Mouse (Mus musculus) stomach, embryonic 15.5 days (tissue): ENCODE data around the gene Tbc1d5. TPM values are rescaled to one million over a fixed set of nuclear protein-coding genes. Genes with fewer than 3 reads are reported as not detected.

Source experiments
- ATAC-seq: fragments of 200-750 bp; cut with Nextera tagmentation; 2 replicates; pipeline ENCODE4 v1.8.0; 2017; ENCODE audit warnings: low read depth, moderate number of reproducible peaks, moderate TSS enrichment; ENCODE audit not compliant: insufficient read depth, low FRiP score
- H3K27ac ChIP-seq: fragments of 300-500 bp; sonication (generic); 2 replicates; pipeline ENCODE4 v1.5.1; 2015; ENCODE audit warnings: mild to moderate bottlenecking, inconsistent platforms
- H3K27me3 ChIP-seq: fragments of 300-500 bp; sonication (generic); replicated peaks from 2 replicates; pipeline ENCODE4 v1.6.1; 2015; ENCODE audit warnings: inconsistent platforms
- H3K36me3 ChIP-seq: fragments of 300-500 bp; sonication (generic); 2 replicates; pipeline ENCODE4 v1.6.1; 2015; ENCODE audit warnings: inconsistent platforms
- H3K4me1 ChIP-seq: fragments of 300-500 bp; sonication (generic); 2 replicates; pipeline ENCODE4 v1.6.1; 2015; ENCODE audit warnings: inconsistent platforms
- H3K4me2 ChIP-seq: fragments of 300-500 bp; sonication (generic); 2 replicates; pipeline ENCODE4 v1.6.1; 2015; ENCODE audit warnings: mild to moderate bottlenecking, inconsistent platforms
- H3K4me3 ChIP-seq: fragments of 300-500 bp; sonication (generic); replicated peaks from 2 replicates; pipeline ENCODE4 v1.5.1; 2015; ENCODE audit warnings: inconsistent platforms
- H3K9ac ChIP-seq: fragments of 300-500 bp; sonication (generic); 2 replicates; pipeline ENCODE4 v1.6.1; 2015; ENCODE audit warnings: inconsistent platforms
- H3K9me3 ChIP-seq: fragments of 300-500 bp; sonication (generic); 2 replicates; pipeline ENCODE4 v1.6.1; 2016; ENCODE audit warnings: inconsistent platforms
- WGBS: fragments of 180-500 bp; shearing (Covaris S2); methylation state at CpG from one replicate; pipeline ENCODE4 v1.1.7; 2015; 5-methylcytosine and 5-hydroxymethylcytosine counted together
- polyA plus RNA-seq: library from polyadenylated mRNA; unstranded; fragments of >200 nt; fragmentation: Nextera tagmentation; extraction: Ambion mirVana; gene quantifications from 2 replicates; pipeline ENCODE4 v1.2.1, GENCODE M21; 2015

The Tbc1d5 gene
- polyA plus RNA-seq, 1 experiment from 2014 or later, result 9.9 TPM

DNA sequence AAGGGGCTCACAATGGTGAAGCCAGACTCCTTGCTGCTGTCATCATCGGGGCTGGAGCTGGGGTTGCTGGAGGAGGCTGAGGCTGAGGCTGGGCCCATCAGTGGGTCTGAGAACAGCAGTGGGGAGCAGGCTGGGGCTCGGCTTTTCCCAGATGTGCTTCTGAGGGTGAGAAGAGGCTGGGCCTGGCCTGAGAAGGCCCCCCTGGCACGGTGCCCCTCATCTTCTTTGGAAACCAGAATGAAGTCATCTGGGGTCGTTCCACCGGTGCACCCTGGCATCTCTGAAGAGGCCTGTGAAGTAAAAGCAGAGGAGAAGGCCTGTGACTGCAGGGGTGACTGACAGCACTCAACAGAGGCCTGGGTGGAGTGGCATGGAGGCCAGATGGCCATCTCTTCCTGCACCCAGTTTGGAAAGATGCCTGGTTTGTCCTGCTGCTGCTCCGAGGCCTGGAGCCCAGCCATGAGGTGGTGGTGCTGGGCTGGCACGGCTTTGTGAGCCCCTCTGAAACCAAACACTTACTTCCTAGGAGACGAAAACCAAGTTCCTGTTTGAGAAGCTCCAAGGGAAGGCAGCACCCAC lies 443.1 kb downstream of the Tbc1d5 start:
- H3K27me3 ChIP-seq, result no peaks in the 10 kb centered on the region
- no peak overlapping the region for H3K4me3 ChIP-seq
- H3K4me1 ChIP-seq, result 0 out of 2 replicates have a peak, but pooled peaks cover 8% of the 10 kb centered on the region
- ATAC-seq, result no peak; the same call in 1 of the 2 replicates
- WGBS, result 65% methylated on average over 8 of the region's 8 CpGs
- H3K36me3 ChIP-seq, result no peaks in the 10 kb centered on the region
- no peak overlapping the region for H3K27ac ChIP-seq
- H3K4me2 ChIP-seq, result no peak overlapping the region
- H3K9ac ChIP-seq, result no peak overlapping the region
- no peaks in the 10 kb centered on the region for H3K9me3 ChIP-seq

DNA sequence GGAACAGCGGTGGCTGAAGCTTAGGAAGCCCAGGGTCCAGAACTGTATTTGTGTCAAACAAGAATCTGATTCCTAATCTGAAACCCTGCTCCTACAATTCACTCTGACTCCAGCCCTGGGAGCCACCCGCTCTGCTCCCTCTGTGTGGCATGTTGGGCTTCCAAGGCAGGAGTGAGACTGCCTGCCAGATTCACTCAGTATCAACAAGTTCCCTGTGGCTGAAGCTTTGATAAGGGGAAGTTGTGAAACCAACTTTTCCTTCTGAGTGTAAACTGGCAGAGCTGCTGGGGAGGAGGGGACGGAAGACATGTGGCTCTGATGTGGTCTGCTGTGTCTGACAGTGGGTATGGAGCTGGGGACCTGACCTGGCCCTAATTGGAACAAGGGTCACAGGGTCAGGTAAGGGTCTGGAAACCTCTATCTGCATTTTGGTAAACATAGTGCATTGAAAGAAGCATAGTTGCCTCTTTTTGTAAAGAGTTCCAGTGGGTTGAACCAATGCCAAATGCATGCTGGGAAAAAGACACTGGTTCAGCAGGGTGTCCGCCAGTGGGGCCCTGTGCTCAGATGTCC lies 443.7 kb downstream of the Tbc1d5 start:
- no peak overlapping the region for H3K4me3 ChIP-seq
- no peaks in the 10 kb centered on the region for H3K9me3 ChIP-seq
- no peak overlapping the region for H3K27ac ChIP-seq
- H3K9ac ChIP-seq, result no peak overlapping the region
- ATAC-seq, result no peak; the same call in 1 of the 2 replicates
- no peaks in the 10 kb centered on the region for H3K27me3 ChIP-seq
- H3K4me2 ChIP-seq, result no peak overlapping the region
- H3K36me3 ChIP-seq, result no peaks in the 10 kb centered on the region
- 86% methylated on average over 4 of the region's 4 CpGs for WGBS
- 0 out of 2 replicates have a peak, but pooled peaks cover 8% of the 10 kb centered on the region for H3K4me1 ChIP-seq

DNA sequence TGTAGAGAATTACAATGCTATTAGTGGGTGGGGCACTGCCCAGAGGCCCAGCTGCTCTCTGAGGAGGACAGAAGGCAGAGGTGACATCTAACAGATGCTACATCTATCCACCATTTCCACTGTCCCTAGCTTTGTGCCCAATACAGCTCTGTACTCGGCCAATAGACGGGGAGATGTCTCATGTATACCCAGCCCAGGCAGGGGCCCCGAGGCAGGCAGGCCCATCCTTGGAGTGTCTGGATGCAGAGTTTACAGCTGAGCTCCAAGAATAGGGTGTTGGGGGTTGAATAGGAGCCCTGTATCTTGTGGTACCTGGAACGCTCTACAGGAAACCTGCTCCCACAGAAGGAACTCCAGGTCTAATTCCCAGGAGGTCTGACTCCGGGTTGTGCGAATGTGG lies 444.4 kb downstream of the Tbc1d5 start:
- ATAC-seq, result no peak
- no peak overlapping the region for H3K27ac ChIP-seq
- H3K4me3 ChIP-seq, result no peak overlapping the region
- no peaks in the 10 kb centered on the region for H3K9me3 ChIP-seq
- no peak overlapping the region for H3K9ac ChIP-seq
- 0 out of 2 replicates have a peak, but pooled peaks cover 8% of the 10 kb centered on the region for H3K4me1 ChIP-seq
- H3K4me2 ChIP-seq, result no peak overlapping the region
- no peaks in the 10 kb centered on the region for H3K27me3 ChIP-seq
- no peaks in the 10 kb centered on the region for H3K36me3 ChIP-seq
- WGBS, result 87% methylated on average over 6 of the region's 6 CpGs

DNA sequence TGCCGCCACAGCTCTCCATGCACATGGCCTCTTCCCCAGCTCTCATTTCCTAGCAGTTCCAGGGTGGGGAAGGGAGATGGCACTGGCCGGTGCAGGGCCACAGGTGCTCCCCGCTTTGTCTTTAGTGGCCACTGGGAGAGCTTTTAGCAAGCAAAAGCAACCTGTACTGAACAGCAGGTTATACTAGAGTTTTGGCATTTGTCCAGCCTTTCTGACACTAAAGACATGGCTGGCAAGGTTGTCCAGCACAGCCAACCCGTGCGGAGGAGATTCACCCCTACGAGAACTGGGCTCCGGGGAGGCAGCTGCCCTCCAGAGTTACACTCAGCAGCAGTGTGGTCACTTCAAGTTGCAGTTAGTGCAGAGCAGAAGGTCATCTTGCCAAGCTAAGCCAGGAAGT lies 445.8 kb downstream of the Tbc1d5 start:
- H3K4me1 ChIP-seq, result 0 out of 2 replicates have a peak, but pooled peaks cover 8% of the 10 kb centered on the region
- no peaks in the 10 kb centered on the region for H3K27me3 ChIP-seq
- no peak for ATAC-seq
- H3K9ac ChIP-seq, result no peak overlapping the region
- H3K9me3 ChIP-seq, result no peaks in the 10 kb centered on the region
- no peaks in the 10 kb centered on the region for H3K36me3 ChIP-seq
- no peak overlapping the region for H3K4me2 ChIP-seq
- no peak overlapping the region for H3K27ac ChIP-seq
- 84% methylated on average over 7 of the region's 7 CpGs for WGBS
- no peak overlapping the region for H3K4me3 ChIP-seq

DNA sequence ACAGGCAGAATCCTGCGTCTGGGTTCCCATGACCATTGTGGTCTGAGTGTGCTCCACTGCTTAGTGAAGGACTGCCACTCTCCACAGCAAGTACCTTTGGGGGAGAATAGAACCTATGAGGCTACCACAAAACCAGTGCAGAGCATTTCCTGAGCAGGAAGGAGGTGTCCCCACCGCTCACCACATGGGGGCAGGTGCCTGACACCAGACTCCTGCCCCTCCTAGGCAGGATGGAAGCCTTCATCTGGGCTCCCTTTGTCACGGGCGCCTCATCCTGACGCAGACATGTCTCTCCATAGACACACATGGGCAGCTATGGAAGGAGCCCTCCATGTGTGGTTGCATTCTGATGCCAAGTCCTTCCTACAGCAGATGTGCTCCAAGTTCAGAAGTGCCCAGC lies 447.3 kb downstream of the Tbc1d5 start:
- 94% methylated on average over 5 of the region's 5 CpGs for WGBS
- Histone ChIP-seq H3K4me1 (0 out of 2 replicates have a peak, but pooled peaks cover 8% of the 10 kb centered on the region), H3K36me3 (no peaks in the 10 kb centered on the region), H3K4me3 (no peak overlapping the region), H3K9me3 (no peaks in the 10 kb centered on the region), H3K9ac (no peak overlapping the region), H3K27me3 (no peaks in the 10 kb centered on the region), H3K4me2 (no peak overlapping the region), H3K27ac (no peak overlapping the region)
- ATAC-seq, result no peak

DNA sequence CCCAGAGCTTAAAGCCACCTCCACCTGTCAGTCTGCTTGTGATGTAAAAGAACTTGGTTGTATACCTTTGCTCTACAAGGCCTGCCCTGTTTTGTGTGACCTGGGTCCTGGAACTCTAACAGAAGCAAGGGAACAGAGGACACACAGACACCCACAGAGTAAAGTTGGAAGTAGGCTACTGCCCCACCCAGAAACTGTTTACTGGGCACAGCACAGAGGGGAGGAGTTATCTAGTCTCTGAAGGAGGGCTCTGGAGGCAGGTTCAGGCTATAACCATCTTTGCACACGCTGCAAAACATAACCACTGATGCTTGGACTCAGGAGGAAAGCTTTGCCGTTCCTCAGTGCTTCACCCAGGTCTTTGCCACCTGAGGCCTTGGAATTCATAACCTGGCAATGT lies 448.3 kb downstream of the Tbc1d5 start:
- Histone ChIP-seq H3K27me3 (no peaks in the 10 kb centered on the region), H3K9ac (no peak overlapping the region)
- 86% methylated on average over 2 of the region's 2 CpGs for whole genome bisulfite sequencing

DNA sequence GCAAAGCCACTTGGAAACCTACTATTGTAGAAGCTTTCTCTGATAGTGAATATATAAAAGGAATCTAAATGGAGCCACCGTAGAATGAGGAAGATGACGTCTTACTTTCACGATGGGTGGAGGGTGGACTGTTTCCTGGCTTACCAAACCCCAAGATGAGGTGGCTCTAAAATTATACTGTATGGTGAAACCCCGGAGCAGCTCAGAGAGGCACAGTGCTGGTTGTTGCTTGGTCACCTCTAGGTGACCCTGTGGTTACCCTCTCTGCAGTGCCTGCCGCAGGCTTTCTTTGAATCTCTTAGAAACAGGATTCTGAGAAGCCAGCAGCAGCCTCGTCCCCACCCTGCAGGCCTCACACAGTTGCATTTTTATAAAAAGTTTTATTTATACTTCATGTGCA lies 449.6 kb downstream of the Tbc1d5 start:
- H3K9ac ChIP-seq, result no peak overlapping the region
- H3K27ac ChIP-seq, result no peak overlapping the region
- H3K36me3 ChIP-seq, result no peaks in the 10 kb centered on the region
- no peaks in the 10 kb centered on the region for H3K9me3 ChIP-seq
- ATAC-seq, result no peak
- no peak overlapping the region for H3K4me2 ChIP-seq
- H3K4me1 ChIP-seq, result no peaks in the 10 kb centered on the region
- H3K4me3 ChIP-seq, result no peak overlapping the region
- 82% methylated on average over 6 of the region's 6 CpGs for WGBS
- H3K27me3 ChIP-seq, result no peaks in the 10 kb centered on the region

More for the DNA sequence above, 448.3 kb downstream of the Tbc1d5 start:
- ATAC-seq, result no peak
- Histone ChIP-seq H3K9me3 (no peaks in the 10 kb centered on the region), H3K4me2 (no peak overlapping the region), H3K4me1 (0 out of 2 replicates have a peak, but pooled peaks cover 2% of the 10 kb centered on the region), H3K4me3 (no peak overlapping the region), H3K36me3 (no peaks in the 10 kb centered on the region), H3K27ac (no peak overlapping the region)

DNA sequence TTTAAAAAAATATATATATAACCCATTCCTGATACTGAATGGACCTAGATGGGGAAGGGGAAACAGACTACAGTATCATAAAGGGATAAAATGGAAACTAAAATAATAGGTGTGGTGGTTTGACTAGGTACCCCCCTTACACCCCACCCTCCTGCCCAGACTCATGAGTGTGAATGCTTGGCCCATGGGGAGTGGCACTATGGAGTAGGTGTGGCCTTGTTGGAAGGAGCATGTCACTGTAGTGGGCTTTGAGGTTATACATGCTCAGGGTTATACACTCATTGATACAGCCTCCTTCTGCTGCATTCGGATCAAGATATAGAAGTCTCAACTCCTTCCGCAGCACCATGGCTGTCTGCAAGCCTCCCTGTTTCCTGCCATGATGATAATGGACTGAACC lies 450.1 kb downstream of the Tbc1d5 start:
- 90% methylated on average over 2 of the region's 2 CpGs for WGBS
- no peaks in the 10 kb centered on the region for H3K36me3 ChIP-seq
- H3K4me1 ChIP-seq, result no peaks in the 10 kb centered on the region
- no peak overlapping the region for H3K4me3 ChIP-seq
- no peak overlapping the region for H3K27ac ChIP-seq
- no peak overlapping the region for H3K9ac ChIP-seq
- no peak overlapping the region for H3K4me2 ChIP-seq
- H3K27me3 ChIP-seq, result no peaks in the 10 kb centered on the region
- H3K9me3 ChIP-seq, result no peaks in the 10 kb centered on the region
- no peak for ATAC-seq

DNA sequence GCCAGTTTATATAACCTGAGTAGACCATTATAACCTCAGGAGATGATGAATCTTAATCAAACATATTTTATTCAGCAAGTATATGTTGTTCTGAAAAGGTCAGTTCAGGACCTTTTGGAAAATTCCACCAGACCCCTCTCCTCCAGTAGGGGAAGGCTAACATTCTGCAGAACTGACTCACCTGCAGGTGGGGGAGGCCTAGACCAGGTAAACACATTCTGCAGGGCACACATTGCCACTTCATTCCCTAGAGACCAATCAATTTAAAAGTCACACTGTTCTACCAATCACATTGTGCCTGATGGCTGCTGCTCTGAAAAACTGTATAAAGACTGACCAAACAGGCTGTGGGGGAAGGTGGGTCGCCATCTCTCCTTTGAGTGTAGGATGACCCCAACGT lies 452.9 kb downstream of the Tbc1d5 start:
- Histone ChIP-seq H3K27me3 (no peaks in the 10 kb centered on the region), H3K9ac (no peak overlapping the region), H3K27ac (no peak overlapping the region), H3K36me3 (no peaks in the 10 kb centered on the region), H3K9me3 (no peaks in the 10 kb centered on the region), H3K4me3 (no peak overlapping the region), H3K4me1 (no peaks in the 10 kb centered on the region), H3K4me2 (no peak overlapping the region)
- ATAC-seq, result no peak
- 69% methylated on average over 2 of the region's 2 CpGs for WGBS

DNA sequence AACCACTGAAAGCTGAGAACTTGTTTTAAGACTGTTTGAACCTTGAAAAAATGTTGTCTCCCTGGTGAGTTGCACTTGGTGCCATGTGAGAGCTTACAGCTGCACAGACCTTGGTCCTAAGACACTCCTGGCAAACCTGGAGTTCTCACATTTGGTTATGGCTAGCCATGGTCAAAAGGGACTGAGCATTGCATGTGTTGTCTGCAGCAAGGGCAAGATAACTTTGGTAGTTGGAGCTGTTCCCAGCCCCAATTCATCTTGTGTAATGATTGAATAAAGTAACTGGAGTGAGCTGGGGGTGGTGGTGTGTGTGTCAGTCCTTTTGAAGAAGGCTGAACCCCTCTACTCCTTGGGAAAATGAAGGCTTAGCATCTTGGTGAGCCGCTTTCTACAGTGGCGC lies 454.8 kb downstream of the Tbc1d5 start:
- H3K27me3 ChIP-seq, result no peaks in the 10 kb centered on the region
- no peaks in the 10 kb centered on the region for H3K4me1 ChIP-seq
- WGBS, result 80% methylated on average over 2 of the region's 2 CpGs
- H3K27ac ChIP-seq, result no peak overlapping the region
- H3K4me3 ChIP-seq, result no peak overlapping the region
- no peak overlapping the region for H3K4me2 ChIP-seq
- H3K36me3 ChIP-seq, result no peaks in the 10 kb centered on the region
- no peak for ATAC-seq
- no peaks in the 10 kb centered on the region for H3K9me3 ChIP-seq
- H3K9ac ChIP-seq, result no peak overlapping the region

DNA sequence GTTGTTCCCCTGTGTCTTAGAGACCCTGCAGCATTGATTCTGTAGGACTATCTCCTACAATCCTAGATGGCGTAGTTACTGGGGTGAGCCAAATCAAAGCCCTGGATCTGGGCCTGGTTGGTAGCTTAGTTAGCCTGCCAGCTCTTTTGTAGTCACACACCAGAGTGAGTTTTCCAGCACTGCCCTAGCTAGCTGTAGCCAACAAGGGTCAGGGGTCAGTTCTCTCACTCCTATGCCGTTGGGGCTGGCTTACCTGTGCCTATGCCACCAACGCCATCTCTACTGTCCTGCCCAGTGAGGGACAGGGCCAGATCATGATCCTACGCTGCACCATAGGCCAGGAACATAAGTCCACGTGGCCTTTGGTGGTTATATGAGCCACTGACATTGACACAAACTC lies 461.6 kb downstream of the Tbc1d5 start:
- H3K9me3 ChIP-seq, result no peaks in the 10 kb centered on the region
- H3K4me1 ChIP-seq, result no peaks in the 10 kb centered on the region
- no peak overlapping the region for H3K9ac ChIP-seq
- no peak overlapping the region for H3K27ac ChIP-seq
- WGBS, result 85% methylated on average over 5 of the region's 5 CpGs
- H3K27me3 ChIP-seq, result no peaks in the 10 kb centered on the region
- H3K4me2 ChIP-seq, result no peak overlapping the region
- no peaks in the 10 kb centered on the region for H3K36me3 ChIP-seq
- ATAC-seq, result no peak
- no peak overlapping the region for H3K4me3 ChIP-seq

DNA sequence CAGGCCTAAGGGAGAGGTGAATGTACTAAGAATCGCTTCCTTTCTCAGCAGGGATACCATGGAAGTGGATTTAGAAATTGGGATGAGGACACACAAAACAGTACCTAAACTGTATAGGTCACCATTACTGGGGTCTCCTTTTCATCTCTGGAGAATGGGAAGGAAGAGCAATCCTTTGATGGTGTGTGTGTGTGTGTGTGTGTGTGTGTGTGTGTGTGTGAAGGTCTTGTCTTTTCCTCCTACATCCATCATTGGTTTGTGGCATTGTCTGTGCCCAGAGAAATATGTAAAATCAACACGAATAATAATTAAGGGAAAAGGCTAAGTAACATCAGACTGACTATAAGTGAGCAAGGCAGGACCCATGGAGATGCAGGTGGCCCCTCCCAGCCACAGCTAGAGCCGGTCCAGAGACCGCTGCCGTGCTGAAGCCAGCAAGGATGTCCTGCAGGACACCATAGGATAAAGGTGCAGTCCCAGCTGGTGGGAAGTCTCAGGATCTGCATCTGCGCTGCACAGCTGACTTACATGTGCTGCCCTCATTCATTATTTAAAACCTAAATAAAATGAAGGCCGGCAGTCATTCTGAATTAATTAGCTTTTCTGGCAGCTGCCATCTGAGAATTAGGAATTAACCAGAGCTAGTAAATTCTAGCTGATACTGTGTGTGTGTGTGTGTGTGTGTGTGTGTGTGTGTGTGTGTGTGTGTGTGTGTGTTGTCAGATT lies 468.5 kb downstream of the Tbc1d5 start:
- H3K9ac ChIP-seq, result no peak overlapping the region
- H3K4me3 ChIP-seq, result no peak overlapping the region
- WGBS, result 74% methylated on average over 7 of the region's 7 CpGs
- no peaks in the 10 kb centered on the region for H3K36me3 ChIP-seq
- H3K27me3 ChIP-seq, result no peaks in the 10 kb centered on the region
- no peak overlapping the region for H3K27ac ChIP-seq
- H3K4me2 ChIP-seq, result no peak overlapping the region
- no peaks in the 10 kb centered on the region for H3K9me3 ChIP-seq
- H3K4me1 ChIP-seq, result no peaks in the 10 kb centered on the region
- ATAC-seq, result no peak
